Mouse (Mus musculus) hindbrain, embryonic 12.5 days (tissue): ENCODE results near the gene Olfr412. TPM values are rescaled to one million over a fixed set of nuclear protein-coding genes. Genes with fewer than 3 reads are reported as not detected.

ENCODE experiments used
- ATAC-seq: fragments of 200-750 bp; cut with Nextera tagmentation; 2 replicates; pipeline ENCODE4 v1.8.0; 2017; ENCODE audit warnings: moderate TSS enrichment; ENCODE audit not compliant: low FRiP score
- H3K27ac ChIP-seq: fragments of 300-500 bp; sonication (generic); 2 replicates; pipeline ENCODE4 v1.5.1; 2016; ENCODE audit warnings: mild to moderate bottlenecking
- H3K27me3 ChIP-seq: fragments of 300-500 bp; sonication (generic); 2 replicates; pipeline ENCODE4 v1.6.1; 2016; ENCODE audit warnings: mild to moderate bottlenecking
- H3K36me3 ChIP-seq: fragments of 300-500 bp; sonication (generic); 2 replicates; pipeline ENCODE4 v1.6.1; 2016; ENCODE audit warnings: mild to moderate bottlenecking
- H3K4me1 ChIP-seq: fragments of 300-500 bp; sonication (generic); 2 replicates; pipeline ENCODE4 v1.6.1; 2016
- H3K4me2 ChIP-seq: fragments of 300-500 bp; sonication (generic); replicated peaks from 2 replicates; pipeline ENCODE4 v1.6.1; 2016; ENCODE audit warnings: mild to moderate bottlenecking
- H3K4me3 ChIP-seq: fragments of 300-500 bp; sonication (generic); 2 replicates; pipeline ENCODE4 v1.5.1; 2016; ENCODE audit warnings: mild to moderate bottlenecking
- H3K9ac ChIP-seq: fragments of 300-500 bp; sonication (generic); 2 replicates; pipeline ENCODE4 v1.6.1; 2016; ENCODE audit warnings: mild to moderate bottlenecking, moderate library complexity
- H3K9me3 ChIP-seq: fragments of 300-500 bp; sonication (generic); replicated peaks from 2 replicates; pipeline ENCODE4 v1.6.1; 2016; ENCODE audit warnings: mild to moderate bottlenecking
- WGBS: fragments of 180-500 bp; shearing (Covaris S2); methylation state at CpG from one replicate; pipeline ENCODE4 v1.1.7; 2016; 5-methylcytosine and 5-hydroxymethylcytosine counted together
- polyA plus RNA-seq: library from polyadenylated mRNA; unstranded; fragments of >200 nt; fragmentation: Nextera tagmentation; extraction: Ambion mirVana; gene quantifications from 2 replicates; pipeline ENCODE4 v1.2.1, GENCODE M21; 2016

The Olfr412 gene
- polyA plus RNA-seq, 1 experiment from 2014 or later = not detected

DNA sequence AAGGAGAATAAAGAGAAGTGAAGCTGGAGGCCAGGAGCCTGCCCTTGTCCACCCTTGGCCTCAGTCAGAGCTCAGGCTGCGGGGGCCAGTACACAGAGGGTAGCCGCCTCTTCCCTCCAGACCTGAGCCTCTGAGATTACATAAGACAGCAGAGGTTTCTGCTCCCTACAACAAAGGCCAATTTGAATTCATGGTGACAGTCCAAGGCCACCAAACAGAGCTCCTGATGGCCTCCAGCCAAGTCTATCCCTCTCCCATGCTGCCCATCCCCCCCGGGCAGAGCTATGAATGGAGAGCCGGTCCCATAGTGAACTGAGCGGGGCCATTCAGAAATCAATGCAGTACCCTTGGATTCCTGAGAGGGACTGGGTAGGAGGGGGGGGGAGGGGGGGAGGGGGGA is 31.6 kb downstream of the Olfr412 start:
- H3K4me1 ChIP-seq = peaks cover 14% of the 10 kb centered on the region
- ATAC-seq = peak; percentile 73
- no peak overlapping the region for H3K27ac ChIP-seq
- no peaks in the 10 kb centered on the region for H3K27me3 ChIP-seq
- H3K9ac ChIP-seq = no peak overlapping the region
- no peak overlapping the region for H3K4me3 ChIP-seq
- 0 out of 2 replicates have a peak, but pooled peaks cover 7% of the 10 kb centered on the region for H3K36me3 ChIP-seq
- H3K4me2 ChIP-seq = no peak overlapping the region
- WGBS = 57% methylated on average over 5 of the region's 5 CpGs
- no peaks in the 10 kb centered on the region for H3K9me3 ChIP-seq

DNA sequence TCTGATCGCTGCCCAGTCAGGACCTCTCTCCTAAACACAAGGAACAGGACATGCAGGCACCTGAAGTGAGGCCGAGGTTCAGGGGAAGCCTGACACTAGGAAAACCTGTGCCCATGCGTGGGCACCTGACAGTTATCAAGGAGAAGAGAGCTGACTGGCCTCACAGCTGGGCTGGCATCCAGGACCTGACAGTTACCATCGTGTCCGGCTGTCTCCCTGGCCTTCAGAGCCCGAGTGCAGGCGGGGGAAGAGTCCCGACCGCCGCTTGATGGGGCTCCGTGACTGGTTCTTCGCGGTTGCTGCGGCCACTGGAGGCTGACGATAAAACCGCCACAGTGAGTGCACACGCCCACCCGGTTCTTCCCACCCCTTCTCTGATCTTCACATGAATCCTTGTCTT is 33.7 kb downstream of the Olfr412 start:
- Histone ChIP-seq H3K27ac (no peak overlapping the region), H3K36me3 (0 out of 2 replicates have a peak, but pooled peaks cover 7% of the 10 kb centered on the region), H3K27me3 (no peaks in the 10 kb centered on the region), H3K9me3 (no peaks in the 10 kb centered on the region), H3K4me2 (no peak overlapping the region), H3K4me1 (peaks cover 21% of the 10 kb centered on the region), H3K4me3 (no peak overlapping the region), H3K9ac (no peak overlapping the region)
- ATAC-seq = no peak
- WGBS = 87% methylated on average over 18 of the region's 18 CpGs

DNA sequence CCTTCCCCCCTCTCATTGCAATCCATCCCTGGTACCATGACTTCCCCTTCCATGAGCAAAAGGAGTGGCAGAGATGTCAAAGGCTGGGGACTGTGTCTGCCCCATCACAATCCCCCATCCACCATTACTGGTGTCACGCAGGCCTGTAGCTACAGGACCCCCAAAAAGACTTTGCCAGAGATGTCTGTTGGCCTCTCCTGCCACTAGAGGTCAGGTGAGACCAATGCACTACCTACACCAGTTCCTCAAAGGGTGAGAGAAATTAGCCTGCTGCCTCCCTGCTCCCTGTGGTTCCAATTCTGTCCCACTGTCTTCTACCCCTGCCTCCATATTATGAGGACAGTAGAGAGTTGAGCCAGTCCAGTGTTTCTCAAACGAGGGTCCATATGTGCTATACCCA is 40.3 kb downstream of the Olfr412 start:
- no peak overlapping the region for H3K9ac ChIP-seq
- no peaks in the 10 kb centered on the region for H3K27me3 ChIP-seq
- 54% methylated on average over 2 of the region's 2 CpGs for WGBS
- ATAC-seq = no peak
- H3K9me3 ChIP-seq = no peaks in the 10 kb centered on the region
- peaks cover 7% of the 10 kb centered on the region for H3K4me1 ChIP-seq
- no peak overlapping the region for H3K4me3 ChIP-seq
- H3K36me3 ChIP-seq = no peaks in the 10 kb centered on the region
- no peak overlapping the region for H3K4me2 ChIP-seq
- no peak overlapping the region for H3K27ac ChIP-seq

DNA sequence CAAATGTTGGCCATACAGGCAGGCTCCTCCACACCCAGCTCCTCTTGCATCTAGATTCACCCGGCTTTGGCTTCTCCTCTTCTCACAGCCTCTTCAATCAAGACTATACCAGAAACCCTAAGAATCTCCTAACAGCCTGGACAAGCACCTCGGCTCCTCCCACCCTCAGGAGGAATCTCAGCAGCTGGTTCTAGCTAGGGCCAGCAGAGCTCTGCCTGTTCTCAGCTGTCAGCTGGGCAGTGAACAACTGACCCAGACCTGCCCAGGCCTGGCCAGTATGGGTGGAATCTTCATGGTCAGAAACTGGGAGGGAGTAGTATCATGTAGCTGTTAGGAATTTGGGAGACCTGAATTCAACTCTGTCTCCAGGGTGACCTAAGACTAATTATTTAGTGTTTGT is 42.3 kb downstream of the Olfr412 start:
- no peak for ATAC-seq
- H3K9ac ChIP-seq = 0 out of 2 replicates have a peak overlapping the region, but pooled peaks have one; percentile 27
- no peak overlapping the region for H3K4me2 ChIP-seq
- H3K4me1 ChIP-seq = peaks cover 13% of the 10 kb centered on the region
- no peak overlapping the region for H3K27ac ChIP-seq
- WGBS = 73% methylated on average over 2 of the region's 2 CpGs
- no peaks in the 10 kb centered on the region for H3K36me3 ChIP-seq
- no peaks in the 10 kb centered on the region for H3K27me3 ChIP-seq
- H3K4me3 ChIP-seq = no peak overlapping the region
- no peaks in the 10 kb centered on the region for H3K9me3 ChIP-seq

DNA sequence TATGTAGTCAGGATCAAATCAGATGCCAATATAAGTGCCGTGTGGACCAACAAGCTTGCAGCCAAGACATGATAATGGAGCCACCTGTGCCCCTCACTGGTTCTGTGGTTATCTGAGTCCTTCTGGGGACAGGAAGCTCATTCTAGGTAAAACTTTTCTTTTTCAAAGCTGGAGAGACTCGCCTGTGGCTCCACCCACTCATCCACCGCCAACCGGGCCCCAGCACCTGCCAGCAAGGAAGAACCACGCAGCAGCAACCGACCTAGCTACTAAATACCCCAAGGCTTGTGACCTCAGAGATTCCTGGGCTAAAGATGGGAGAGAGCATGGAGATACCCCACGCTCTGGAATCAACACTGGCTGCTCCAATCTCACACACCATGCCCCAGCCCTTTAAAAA is 43.3 kb downstream of the Olfr412 start:
- 76% methylated on average over 7 of the region's 7 CpGs for WGBS
- Histone ChIP-seq H3K4me2 (no peak overlapping the region), H3K9me3 (no peaks in the 10 kb centered on the region), H3K4me1 (peaks cover 16% of the 10 kb centered on the region), H3K4me3 (no peak overlapping the region), H3K36me3 (no peaks in the 10 kb centered on the region), H3K27ac (no peak overlapping the region), H3K9ac (no peak overlapping the region), H3K27me3 (no peaks in the 10 kb centered on the region)
- no peak for ATAC-seq

DNA sequence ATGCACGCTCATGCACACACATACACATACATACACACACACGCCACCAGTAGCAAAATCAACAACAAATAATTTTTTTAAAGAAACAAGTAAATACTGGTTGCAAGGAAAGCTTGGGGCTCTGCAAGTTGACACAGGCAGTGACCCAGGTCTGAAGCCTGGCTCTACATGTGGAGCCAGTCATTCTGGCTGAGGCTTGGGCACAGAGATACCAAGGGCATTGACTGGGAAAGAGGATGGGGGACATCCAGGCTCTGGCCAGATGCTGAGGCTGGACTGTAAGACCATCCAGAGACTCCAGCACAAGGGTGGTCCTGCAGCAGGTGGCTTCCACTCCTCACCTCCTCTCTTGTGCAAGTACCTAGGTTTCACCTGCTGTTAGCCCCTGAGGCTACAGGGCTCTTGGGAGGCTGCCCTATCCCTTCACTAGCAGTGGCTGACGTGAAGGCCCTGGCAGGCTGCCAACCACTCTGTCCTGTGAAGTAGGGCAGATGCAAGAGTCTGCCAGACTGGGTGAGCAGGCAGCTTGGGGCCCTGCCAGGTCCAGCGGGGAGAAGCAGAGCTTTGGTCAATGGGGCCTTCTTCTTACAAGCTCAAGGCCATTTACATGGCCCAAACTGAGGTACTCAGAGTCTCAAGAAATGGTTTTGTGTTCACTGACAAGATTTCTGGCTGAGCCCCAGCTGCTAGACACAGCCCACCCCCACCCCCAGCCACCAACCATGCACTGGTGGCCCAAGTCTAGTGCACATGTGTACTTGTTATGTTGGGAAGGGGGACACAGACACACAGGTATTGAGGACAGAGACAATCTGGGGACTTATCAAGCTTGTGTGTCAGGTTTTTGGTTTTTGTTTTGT is 46.9 kb downstream of the Olfr412 start:
- Histone ChIP-seq H3K9me3 (no peaks in the 10 kb centered on the region), H3K4me1 (peaks cover 16% of the 10 kb centered on the region), H3K4me3 (no peak overlapping the region), H3K4me2 (no peak overlapping the region), H3K36me3 (no peaks in the 10 kb centered on the region), H3K9ac (no peak overlapping the region), H3K27me3 (no peaks in the 10 kb centered on the region), H3K27ac (peak overlapping the region; percentile 62)
- 64% methylated on average over 4 of the region's 4 CpGs for WGBS
- ATAC-seq = peak; percentile 78

DNA sequence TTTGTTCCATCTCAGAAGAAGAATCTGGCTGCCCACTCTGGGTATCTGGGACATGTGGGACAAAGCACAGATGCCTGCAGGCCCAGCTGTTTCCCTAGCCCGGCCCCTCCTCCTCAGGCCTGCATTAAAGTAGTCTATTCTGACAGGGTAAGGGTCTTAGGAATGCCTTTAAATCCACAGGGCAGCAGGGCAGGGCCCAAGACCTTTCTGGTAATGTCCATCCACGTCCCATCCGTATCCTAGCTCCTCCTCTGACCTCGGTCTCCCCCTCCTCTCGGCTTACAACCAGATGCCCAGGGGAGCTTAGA is 47.5 kb downstream of the Olfr412 start:
- no peaks in the 10 kb centered on the region for H3K9me3 ChIP-seq
- no peak overlapping the region for H3K4me2 ChIP-seq
- H3K27me3 ChIP-seq = no peaks in the 10 kb centered on the region
- WGBS = 58% methylated on average over 5 of the region's 5 CpGs
- H3K9ac ChIP-seq = no peak overlapping the region
- H3K27ac ChIP-seq = peak overlapping the region; percentile 62
- peaks cover 16% of the 10 kb centered on the region for H3K4me1 ChIP-seq
- H3K4me3 ChIP-seq = no peak overlapping the region
- peak; percentile 36; the same call in 1 of the 2 replicates for ATAC-seq
- no peaks in the 10 kb centered on the region for H3K36me3 ChIP-seq

DNA sequence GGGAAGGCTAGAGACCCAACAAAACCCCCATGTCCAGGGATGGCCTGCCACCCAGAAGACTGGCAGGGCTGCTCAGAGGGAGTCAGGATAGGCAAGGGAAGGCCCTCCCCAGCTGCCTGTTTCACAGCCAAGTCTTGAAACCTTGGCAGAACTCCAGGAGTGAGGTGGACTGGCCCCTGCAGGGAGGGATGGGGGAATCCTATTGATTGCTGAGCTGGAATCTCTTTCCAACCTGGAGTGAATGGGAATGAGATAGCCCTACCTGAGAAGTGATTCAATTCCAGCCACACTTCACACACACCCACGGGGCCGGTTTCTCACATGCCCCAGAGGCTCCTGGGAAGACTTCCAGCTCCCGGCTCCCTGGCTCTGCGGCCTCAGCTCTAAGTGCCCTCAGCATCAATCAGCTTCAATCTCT is 47.9 kb downstream of the Olfr412 start:
- 72% methylated on average over 4 of the region's 4 CpGs for WGBS
- Histone ChIP-seq H3K4me3 (no peak overlapping the region), H3K27ac (peak overlapping the region; percentile 62; the same call in 1 of the 2 replicates), H3K27me3 (no peaks in the 10 kb centered on the region), H3K4me2 (no peak overlapping the region), H3K4me1 (peaks cover 16% of the 10 kb centered on the region), H3K9me3 (no peaks in the 10 kb centered on the region), H3K36me3 (no peaks in the 10 kb centered on the region), H3K9ac (no peak overlapping the region)
- peak; percentile 27 for ATAC-seq

DNA sequence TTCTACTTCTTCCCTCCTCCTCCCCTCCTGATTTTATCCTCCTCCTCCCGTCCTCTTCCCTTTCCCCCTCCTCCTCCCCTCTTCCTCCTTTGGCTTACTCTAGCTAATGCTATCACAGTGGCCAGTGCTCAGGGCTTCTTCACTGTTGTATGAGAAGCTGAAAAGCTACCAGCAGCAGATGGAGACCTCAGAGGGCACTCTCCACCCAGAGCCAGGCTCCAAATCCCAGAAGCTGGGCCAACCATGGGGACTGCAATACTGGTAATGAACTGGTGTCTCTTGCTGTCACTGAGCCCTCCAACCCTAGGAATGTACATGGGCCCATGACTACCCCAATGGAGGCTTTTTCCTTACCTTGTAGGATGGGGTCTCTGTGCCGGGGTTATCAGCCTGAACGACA is 50.1 kb downstream of the Olfr412 start:
- Histone ChIP-seq H3K27ac (no peak overlapping the region), H3K4me1 (peaks cover 16% of the 10 kb centered on the region), H3K27me3 (no peaks in the 10 kb centered on the region), H3K9me3 (no peaks in the 10 kb centered on the region), H3K4me3 (no peak overlapping the region), H3K36me3 (no peaks in the 10 kb centered on the region), H3K4me2 (no peak overlapping the region), H3K9ac (no peak overlapping the region)
- 71% methylated on average over 3 of the region's 3 CpGs for WGBS
- no peak for ATAC-seq

DNA sequence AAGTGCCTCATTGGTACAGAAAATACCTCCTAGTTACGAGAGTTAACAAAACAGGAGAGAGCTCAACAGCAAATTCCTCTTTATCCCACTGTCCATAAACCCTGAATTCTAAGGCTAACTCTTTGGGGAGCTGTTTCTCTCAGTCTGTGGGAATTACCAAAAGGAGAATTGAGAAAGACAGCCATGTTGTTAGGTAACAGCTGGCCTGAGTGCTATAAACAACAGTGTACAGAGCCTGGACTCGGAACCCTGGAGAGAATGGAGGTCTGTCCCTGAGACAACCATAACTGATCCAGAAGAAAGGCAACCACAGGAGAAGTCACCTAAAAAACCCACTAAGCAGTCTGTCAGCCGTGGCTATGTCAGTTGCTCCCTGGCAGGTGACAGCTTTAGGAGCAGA is 50.6 kb downstream of the Olfr412 start:
- no peaks in the 10 kb centered on the region for H3K27me3 ChIP-seq
- peaks cover 16% of the 10 kb centered on the region for H3K4me1 ChIP-seq
- no peak for ATAC-seq
- H3K4me3 ChIP-seq = no peak overlapping the region
- no peaks in the 10 kb centered on the region for H3K36me3 ChIP-seq
- H3K9ac ChIP-seq = no peak overlapping the region
- no peak overlapping the region for H3K27ac ChIP-seq
- 76% methylated on average over 3 of the region's 3 CpGs for WGBS
- no peak overlapping the region for H3K4me2 ChIP-seq
- no peaks in the 10 kb centered on the region for H3K9me3 ChIP-seq

DNA sequence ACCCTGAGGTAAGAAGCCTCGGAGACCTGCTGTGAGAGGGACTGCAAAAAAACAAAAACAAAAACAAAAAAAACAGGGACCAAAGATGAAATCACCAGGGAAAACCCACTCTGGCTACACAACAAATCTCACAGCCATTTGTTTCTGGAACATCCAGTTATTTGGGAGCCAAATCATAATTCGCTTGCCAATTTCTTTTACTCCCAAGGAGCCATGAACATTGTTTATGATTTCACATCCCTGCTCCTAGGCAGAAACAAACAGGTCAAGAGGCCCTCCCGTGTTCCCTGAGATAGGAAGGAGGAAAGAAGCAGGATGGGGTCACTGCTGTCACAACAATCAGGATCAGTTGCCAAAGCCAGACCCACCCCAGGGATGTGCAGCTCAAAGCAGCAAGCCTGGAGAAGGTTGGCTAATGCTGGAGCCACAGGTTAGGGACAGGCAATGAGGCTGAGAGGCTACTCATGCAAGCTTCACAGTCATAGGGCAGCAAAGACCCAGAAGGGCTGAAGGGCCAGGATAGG is 51.6 kb downstream of the Olfr412 start:
- Histone ChIP-seq H3K9ac (no peak overlapping the region), H3K36me3 (no peaks in the 10 kb centered on the region), H3K4me1 (peaks cover 16% of the 10 kb centered on the region), H3K4me2 (no peak overlapping the region), H3K4me3 (no peak overlapping the region), H3K9me3 (no peaks in the 10 kb centered on the region), H3K27me3 (no peaks in the 10 kb centered on the region), H3K27ac (no peak overlapping the region)
- 66% methylated on average over 3 of the region's 3 CpGs for WGBS
- no peak for ATAC-seq

DNA sequence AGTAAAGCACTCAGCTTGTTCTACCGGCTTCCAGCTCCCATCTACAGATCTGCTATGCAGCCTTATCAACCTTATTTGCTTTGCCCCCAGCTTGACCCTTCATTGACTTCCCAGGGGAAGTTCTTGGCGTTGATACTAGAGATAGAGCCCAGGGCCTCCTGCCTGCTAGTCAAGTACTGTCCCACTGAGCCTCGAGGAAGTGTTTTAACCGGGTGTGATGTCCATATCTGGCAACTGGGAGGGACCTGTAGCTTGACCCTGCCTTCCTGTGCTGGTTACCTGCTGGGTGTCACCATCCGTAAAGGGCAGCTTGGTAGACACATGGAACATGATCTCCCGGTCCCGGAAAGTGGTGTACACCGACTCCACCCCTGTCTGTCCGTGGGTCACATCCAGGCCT is 52.2 kb downstream of the Olfr412 start:
- H3K27ac ChIP-seq = no peak overlapping the region
- no peaks in the 10 kb centered on the region for H3K36me3 ChIP-seq
- 72% methylated on average over 9 of the region's 9 CpGs for WGBS
- H3K4me3 ChIP-seq = no peak overlapping the region
- H3K27me3 ChIP-seq = no peaks in the 10 kb centered on the region
- no peak overlapping the region for H3K4me2 ChIP-seq
- H3K9me3 ChIP-seq = no peaks in the 10 kb centered on the region
- H3K9ac ChIP-seq = no peak overlapping the region
- ATAC-seq = no peak
- peaks cover 11% of the 10 kb centered on the region for H3K4me1 ChIP-seq

DNA sequence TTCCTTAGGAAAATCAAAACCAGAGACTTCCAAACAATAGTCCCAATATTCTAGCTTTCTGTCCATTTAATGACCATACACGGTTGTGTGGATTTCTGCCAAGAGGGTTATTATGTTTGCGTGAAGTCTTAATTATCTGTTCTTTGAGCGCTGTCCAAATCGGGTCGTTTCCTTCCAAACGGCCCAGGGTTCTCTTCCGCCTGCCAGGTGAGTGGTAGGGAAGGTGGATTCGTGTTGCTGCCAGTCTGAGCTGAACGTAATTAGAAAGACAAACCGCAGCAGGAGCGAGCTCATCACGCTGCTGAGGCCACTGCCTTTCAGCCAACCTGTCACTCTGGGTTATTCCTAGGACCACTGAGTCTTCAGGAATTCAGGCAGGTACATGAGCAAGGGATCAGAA is 53.9 kb downstream of the Olfr412 start:
- Histone ChIP-seq H3K4me2 (no peak overlapping the region), H3K4me3 (no peak overlapping the region), H3K9ac (no peak overlapping the region), H3K27ac (no peak overlapping the region), H3K36me3 (no peaks in the 10 kb centered on the region), H3K9me3 (no peaks in the 10 kb centered on the region), H3K4me1 (no peaks in the 10 kb centered on the region; the same call in 1 of the 2 replicates), H3K27me3 (no peaks in the 10 kb centered on the region)
- ATAC-seq = no peak
- 82% methylated on average over 12 of the region's 12 CpGs for WGBS
